Mouse (Mus musculus): Measurements from ENCODE around the gene Olfr54. TPM values are rescaled to one million over a fixed set of nuclear protein-coding genes. Genes with fewer than 3 reads are reported as not detected.

The Olfr54 gene
- total RNA-seq, 4 experiments from 2014 or later = not detected

Other genes starting within 250 kb of the Olfr54 start
- gene Zfp354c, start 186.5 kb upstream of the Olfr54 start, total RNA-seq (2022) = 10 to 100 TPM; 43.0 to 51.2 (median 48.0) TPM
- 1 to 10 TPM; 3.0 to 4.7 (median 3.9) TPM for gene Zfp879, start 172.7 kb upstream of the Olfr54 start, total RNA-seq (2022)
- gene Grm6, start 163.6 kb upstream of the Olfr54 start, total RNA-seq (2022) = not detected
- gene Zfp454, start 126.6 kb upstream of the Olfr54 start, total RNA-seq (2022) = 1 to 10 TPM; 5.4 to 7.4 (median 6.7) TPM
- gene Zfp2, start 98.1 kb upstream of the Olfr54 start, total RNA-seq (2022) = 10 to 100 TPM; 18.2 to 27.4 (median 20.4) TPM
- gene Zfp354b, start 82.6 kb upstream of the Olfr54 start, total RNA-seq (2022) = 1 to 10 TPM; 5.9 to 7.8 (median 6.6) TPM
- gene 4933414I15Rik, start 70.5 kb upstream of the Olfr54 start, total RNA-seq (2022) = not detected
- gene Prop1, start 60.5 kb upstream of the Olfr54 start, total RNA-seq (2022) = not detected
- not detected for gene Olfr1378, start 47.7 kb upstream of the Olfr54 start, total RNA-seq (2022)
- not detected for gene Olfr1377, start 32.3 kb upstream of the Olfr54 start, total RNA-seq (2022)
- not detected for gene Olfr51, start 10.6 kb upstream of the Olfr54 start, total RNA-seq (2022)
- not detected for gene Olfr1375, start 33.9 kb downstream of the Olfr54 start, total RNA-seq (2022)
- gene Zfp354a, start 45.0 kb downstream of the Olfr54 start, total RNA-seq (2022) = 10 to 100 TPM in 2 of 4 experiments, 1 to 10 TPM in 2; 9.0 to 10.6 (median 10.0) TPM
- not detected for gene Gm12569, start 206.2 kb downstream of the Olfr54 start, total RNA-seq (2022)
- gene Clk4, start 247.5 kb downstream of the Olfr54 start, total RNA-seq (2022) = 100 to 1,000 TPM; 121 to 149 (median 129) TPM
- under 1 TPM in 1 of 4 experiments, not detected in 3; 0.87 TPM for gene BC049762, start 248.8 kb downstream of the Olfr54 start, total RNA-seq (2022)